17 mouse cellular contexts compared by ENCODE assay signal in the genomic region with DNA sequence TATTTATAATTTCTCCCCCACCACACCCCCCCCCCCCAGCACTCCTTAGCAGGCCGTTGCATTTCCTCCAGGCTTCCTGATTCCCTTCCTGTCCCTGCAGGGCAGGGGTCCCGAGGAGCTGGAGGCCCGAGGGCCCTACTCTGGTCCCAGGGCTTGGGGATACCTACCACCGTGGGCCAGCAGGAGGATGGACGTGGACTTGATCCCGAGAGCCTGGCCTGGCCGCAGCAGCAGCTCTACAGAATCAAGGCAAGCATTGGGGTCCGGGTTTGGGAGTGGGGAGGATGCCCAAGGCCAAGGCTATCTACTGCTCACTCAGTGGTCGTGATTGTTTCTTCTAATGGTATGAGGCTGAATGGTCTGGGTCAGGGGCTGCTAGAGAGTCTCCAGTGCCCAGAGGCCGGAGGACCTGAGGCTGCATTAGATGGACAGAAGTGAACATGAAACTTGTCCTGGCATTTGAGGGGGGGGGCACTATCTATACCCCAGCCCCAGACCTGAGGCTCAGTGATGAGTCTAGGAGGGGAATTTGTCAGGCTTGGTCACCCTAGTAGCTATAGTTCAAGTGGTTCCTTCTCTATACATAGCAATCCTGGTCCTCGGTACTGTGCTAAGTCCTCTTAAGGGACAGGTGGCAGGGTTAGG. TPM values are rescaled to one million over a fixed set of nuclear protein-coding genes. Genes with fewer than 3 reads are reported as not detected.
DNase-seq lines count a peak whose midpoint lies in the region; ATAC-seq lines count a peak whose summit lies in the region.
"Had no signal": no experiment of that assay in that cellular context is flagged by ENCODE, and none has a peak within 500 bp of the region (broad histone marks: within the 10 kb centered on the region; RNA-seq: fewer than 3 reads in every experiment).

No protein-coding gene starts in this region.

- H3K4me3 ChIP-seq in erythroblast, embryonic 14.5 days (replicated peaks): peak overlapping the region; percentile 93
- H3K4me3 ChIP-seq in hindbrain, embryonic 15.5 days: no peak overlapping the region
- H3K4me3 ChIP-seq in hindbrain, embryonic 12.5 days: no peak overlapping the region
- H3K4me3 ChIP-seq in limb, embryonic 13.5 days: no peak overlapping the region

- no peak overlapping the region for H3K9ac ChIP-seq in hindbrain, embryonic 15.5 days
- no peak overlapping the region for H3K9ac ChIP-seq in hindbrain, embryonic 12.5 days
- no peak overlapping the region for H3K9ac ChIP-seq in limb, embryonic 13.5 days
- H3K9ac ChIP-seq: limb, embryonic 12.5 days had no signal

- H3K4me2 ChIP-seq in hindbrain, embryonic 15.5 days: peak overlapping the region; percentile 76; the same call in 1 of the 2 replicates
- H3K4me2 ChIP-seq in hindbrain, embryonic 12.5 days (replicated peaks): no peak overlapping the region; the same call in 1 of the 2 replicates
- H3K4me2 ChIP-seq in limb, embryonic 13.5 days (replicated peaks): no peak overlapping the region

- DNase-seq in CD4-positive helper T cell, adult 2 months (ENCODE audit: low read depth, low spot score): peak; percentile 22
- no peak for DNase-seq in ovary, adult 18-20 months (ENCODE audit: low spot score)
- DNase-seq in right cerebral cortex, adult 2 months (ENCODE audit: low spot score in 2 of 2): no peak
- DNase-seq: adrenal gland, postnatal 10 days; kidney, postnatal 4 days; lung, postnatal 14 days; right cerebral cortex, postnatal 14 days had no signal

- ATAC-seq in erythroblast, adult 5-6 weeks (replicated peaks; ENCODE audit: low FRiP score, poor library complexity, severe bottlenecking): no peak
- no peak for ATAC-seq in hindbrain, embryonic 15.5 days (ENCODE audit: low FRiP score, low read depth)
- ATAC-seq in hindbrain, embryonic 12.5 days (ENCODE audit: low FRiP score): no peak
- no peak for ATAC-seq in limb, embryonic 13.5 days (ENCODE audit: low FRiP score, low read depth)

- WGBS in hindbrain, embryonic 15.5 days: 91% methylated on average over 11 of the region's 11 CpGs
- 89% methylated on average over 11 of the region's 11 CpGs for WGBS in hindbrain, embryonic 12.5 days
- 91% methylated on average over 11 of the region's 11 CpGs for WGBS in limb, embryonic 13.5 days

- H3K36me3 ChIP-seq in erythroblast, embryonic 14.5 days (ENCODE audit: control insufficient read depth): peaks cover 13% of the 10 kb centered on the region
- no peaks in the 10 kb centered on the region for H3K36me3 ChIP-seq in hindbrain, embryonic 15.5 days
- H3K36me3 ChIP-seq in hindbrain, embryonic 12.5 days: no peaks in the 10 kb centered on the region
- peaks cover 2% of the 10 kb centered on the region for H3K36me3 ChIP-seq in limb, embryonic 13.5 days
- H3K36me3 ChIP-seq: embryonic facial prominence, embryonic 15.5 days; forebrain, embryonic 15.5 days; heart, embryonic 15.5 days had no signal

- peaks cover 37% of the 10 kb centered on the region for H3K4me1 ChIP-seq in erythroblast, embryonic 14.5 days (ENCODE audit: control insufficient read depth)
- H3K4me1 ChIP-seq in hindbrain, embryonic 15.5 days (replicated peaks): peaks cover 29% of the 10 kb centered on the region
- peaks cover 21% of the 10 kb centered on the region for H3K4me1 ChIP-seq in hindbrain, embryonic 12.5 days
- H3K4me1 ChIP-seq in limb, embryonic 13.5 days: peaks cover 27% of the 10 kb centered on the region

- H3K27ac ChIP-seq in hindbrain, embryonic 15.5 days (replicated peaks): no peak overlapping the region
- no peak overlapping the region for H3K27ac ChIP-seq in hindbrain, embryonic 12.5 days
- H3K27ac ChIP-seq in limb, embryonic 13.5 days: 0 out of 2 replicates have a peak overlapping the region, but pooled peaks have one; percentile 70

- H3K27me3 ChIP-seq in erythroblast, embryonic 14.5 days (ENCODE audit: control insufficient read depth): no peaks in the 10 kb centered on the region
- no peaks in the 10 kb centered on the region for H3K27me3 ChIP-seq in hindbrain, embryonic 15.5 days
- no peaks in the 10 kb centered on the region for H3K27me3 ChIP-seq in hindbrain, embryonic 12.5 days
- no peaks in the 10 kb centered on the region for H3K27me3 ChIP-seq in limb, embryonic 13.5 days
- H3K27me3 ChIP-seq: embryonic facial prominence, embryonic 15.5 days; forebrain, embryonic 15.5 days; heart, embryonic 15.5 days; limb, embryonic 12.5 days had no signal

- no peaks in the 10 kb centered on the region for H3K9me3 ChIP-seq in erythroblast, embryonic 14.5 days (ENCODE audit: control insufficient read depth, low read length)
- H3K9me3 ChIP-seq in hindbrain, embryonic 15.5 days: no peaks in the 10 kb centered on the region
- no peaks in the 10 kb centered on the region for H3K9me3 ChIP-seq in hindbrain, embryonic 12.5 days (replicated peaks)
- no peaks in the 10 kb centered on the region for H3K9me3 ChIP-seq in limb, embryonic 13.5 days
- H3K9me3 ChIP-seq: embryonic facial prominence, embryonic 15.5 days; forebrain, embryonic 15.5 days; heart, embryonic 15.5 days; limb, embryonic 12.5 days; midbrain, embryonic 12.5 days had no signal

RNA-seq across cellular contexts. Expression of gene Axin1, which starts 1.3 kb away (rescaled TPM):
- 3.2 and 3.3 TPM in 2 replicates for polyA plus RNA-seq in erythroblast, embryonic 14.5 days (2012)
- total RNA-seq in erythroblast, adult 5-6 weeks (2015; ENCODE audit: low replicate concordance): 5.6 and 6.3 TPM in 2 replicates
- 29.1 and 33.9 TPM in 2 replicates for total RNA-seq in erythroblast, adult 5-6 weeks (2017; ENCODE audit: low replicate concordance)
- 15.5 and 15.8 TPM in 2 replicates for polyA plus RNA-seq in hindbrain, embryonic 15.5 days (2015; fragmentation: Nextera tagmentation; extraction: Ambion mirVana)
- 17.7 and 19.4 TPM in 2 replicates for polyA plus RNA-seq in hindbrain, embryonic 12.5 days (2016; fragmentation: Nextera tagmentation; extraction: Ambion mirVana)
- polyA plus RNA-seq in limb, embryonic 13.5 days (2015; fragmentation: Nextera tagmentation; extraction: Ambion mirVana): 11.3 and 12.1 TPM in 2 replicates

RNA-seq across cellular contexts. Expression of gene Mrpl28, which starts 13.9 kb away (rescaled TPM):
- 28.4 and 31.6 TPM in 2 replicates for polyA plus RNA-seq in erythroblast, embryonic 14.5 days (2012)
- total RNA-seq in erythroblast, adult 5-6 weeks (2015; ENCODE audit: low replicate concordance): 21.7 and 22.6 TPM in 2 replicates
- 10.1 and 11.0 TPM in 2 replicates for total RNA-seq in erythroblast, adult 5-6 weeks (2017; ENCODE audit: low replicate concordance)
- 183 and 184 TPM in 2 replicates for polyA plus RNA-seq in hindbrain, embryonic 15.5 days (2015; fragmentation: Nextera tagmentation; extraction: Ambion mirVana)
- polyA plus RNA-seq in hindbrain, embryonic 12.5 days (2016; fragmentation: Nextera tagmentation; extraction: Ambion mirVana): 171 and 184 TPM in 2 replicates
- polyA plus RNA-seq in limb, embryonic 13.5 days (2015; fragmentation: Nextera tagmentation; extraction: Ambion mirVana): 193 and 199 TPM in 2 replicates

RNA-seq across cellular contexts. Expression of gene Tmem8, which starts 24.1 kb away (rescaled TPM):
- polyA plus RNA-seq in erythroblast, embryonic 14.5 days (2012): 0.21 and 0.31 TPM in 2 replicates
- 9.6 and 13.2 TPM in 2 replicates for total RNA-seq in erythroblast, adult 5-6 weeks (2015; ENCODE audit: low replicate concordance)
- 4.3 and 5.0 TPM in 2 replicates for total RNA-seq in erythroblast, adult 5-6 weeks (2017; ENCODE audit: low replicate concordance)
- 4.5 and 4.8 TPM in 2 replicates for polyA plus RNA-seq in hindbrain, embryonic 15.5 days (2015; fragmentation: Nextera tagmentation; extraction: Ambion mirVana)
- 2.9 and 3.0 TPM in 2 replicates for polyA plus RNA-seq in hindbrain, embryonic 12.5 days (2016; fragmentation: Nextera tagmentation; extraction: Ambion mirVana)
- 0.97 and 1.0 TPM in 2 replicates for polyA plus RNA-seq in limb, embryonic 13.5 days (2015; fragmentation: Nextera tagmentation; extraction: Ambion mirVana)

RNA-seq across cellular contexts. Expression of gene Nme4, which starts 41.8 kb away (rescaled TPM):
- polyA plus RNA-seq in erythroblast, embryonic 14.5 days (2012): 5.5 and 9.0 TPM in 2 replicates
- total RNA-seq in erythroblast, adult 5-6 weeks (2015; ENCODE audit: low replicate concordance): 10.0 and 15.9 TPM in 2 replicates
- total RNA-seq in erythroblast, adult 5-6 weeks (2017; ENCODE audit: low replicate concordance): 4.2 and 5.2 TPM in 2 replicates
- 24.3 and 25.1 TPM in 2 replicates for polyA plus RNA-seq in hindbrain, embryonic 15.5 days (2015; fragmentation: Nextera tagmentation; extraction: Ambion mirVana)
- 50.4 and 52.9 TPM in 2 replicates for polyA plus RNA-seq in hindbrain, embryonic 12.5 days (2016; fragmentation: Nextera tagmentation; extraction: Ambion mirVana)
- polyA plus RNA-seq in limb, embryonic 13.5 days (2015; fragmentation: Nextera tagmentation; extraction: Ambion mirVana): 125 and 135 TPM in 2 replicates

RNA-seq across cellular contexts. Expression of gene Decr2, which starts 47.1 kb away (rescaled TPM):
- 0.02 TPM in 1 of 2 replicates, not detected in the other for polyA plus RNA-seq in erythroblast, embryonic 14.5 days (2012)
- 3.1 TPM in 1 of 2 replicates, not detected in the other for total RNA-seq in erythroblast, adult 5-6 weeks (2015; ENCODE audit: low replicate concordance)
- total RNA-seq in erythroblast, adult 5-6 weeks (2017; ENCODE audit: low replicate concordance): 0.42 and 3.2 TPM in 2 replicates
- 40.6 and 42.0 TPM in 2 replicates for polyA plus RNA-seq in hindbrain, embryonic 15.5 days (2015; fragmentation: Nextera tagmentation; extraction: Ambion mirVana)
- polyA plus RNA-seq in hindbrain, embryonic 12.5 days (2016; fragmentation: Nextera tagmentation; extraction: Ambion mirVana): 33.1 and 33.8 TPM in 2 replicates
- 35.3 and 36.2 TPM in 2 replicates for polyA plus RNA-seq in limb, embryonic 13.5 days (2015; fragmentation: Nextera tagmentation; extraction: Ambion mirVana)
